Mouse (Mus musculus) cerebellum, adult 2 months (tissue): ENCODE results near the gene Olfr554.
"Not testable (repeated sequence)": the region's sequence is repeated elsewhere in the genome, so short reads cannot be mapped to it uniquely, and the experiment has no call there.

ENCODE experiments used
- CTCF ChIP-seq: fragments of 200-500 bp; IDR thresholded peaks from 2 replicates; pipeline ENCODE4 v1.5.1; 2011; ENCODE audit warnings: low read depth, mild to moderate bottlenecking, control low read depth, low read length, moderate library complexity, borderline replicate concordance; ENCODE audit not compliant: insufficient read depth
- POLR2A ChIP-seq: fragments of 200-500 bp; IDR thresholded peaks from 2 replicates; pipeline ENCODE4 v1.6.1; 2011; ENCODE audit warnings: low read length, control low read depth, borderline replicate concordance; ENCODE audit not compliant: insufficient read depth

- not testable (repeated sequence) for TF ChIP-seq CTCF, POLR2A
Observed at GRCm38 (mm10) chr7:102620368-102620767, 17.9 kb upstream of the Olfr554 start.
